Mouse (Mus musculus): ENCODE results near the gene Pecr.

DNA sequence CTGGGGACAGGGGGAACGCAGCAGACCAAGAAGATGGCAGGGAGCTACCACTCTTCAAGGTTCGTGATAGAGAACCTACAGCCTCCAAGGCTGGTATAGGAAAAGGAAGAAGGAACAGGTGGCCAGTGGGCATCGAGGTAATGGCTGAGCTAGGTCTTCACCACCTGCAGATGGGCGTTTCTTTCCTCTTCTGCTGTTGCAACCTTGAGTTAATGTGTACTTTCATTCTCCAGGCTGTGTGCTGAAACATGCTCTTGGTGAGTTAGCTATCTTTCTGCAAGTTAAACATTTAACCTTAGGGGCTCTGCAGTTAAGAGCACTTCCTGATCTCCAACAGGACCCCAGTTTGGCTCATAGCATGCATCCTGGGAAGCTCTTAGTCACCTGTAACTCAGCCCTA, 3.8 kb upstream of the Pecr start:
- TF ChIP-seq UBTF (IDR thresholded peaks at IDR 0.05; ENCODE audit: borderline replicate concordance, insufficient read depth, low read depth, low read length) (no peak), POLR2AphosphoS5 (IDR thresholded peaks at IDR 0.05; ENCODE audit: borderline replicate concordance, low read depth, low read length) (no peak), POLR2A (IDR thresholded peaks at IDR 0.05; ENCODE audit: control insufficient read depth in 1 of 2, insufficient read depth in 1 of 2, low read depth in 1 of 2, low read length in 2 of 2, poor library complexity in 1 of 2) (no peak), EP300 (IDR thresholded peaks at IDR 0.05; ENCODE audit: low read depth in 1 of 2, low read length in 2 of 2) (no peak), ZKSCAN1 (IDR thresholded peaks at IDR 0.05; ENCODE audit: low read depth, low read length) (no peak)
